Mouse (Mus musculus): ENCODE measurements around the gene Mag.
"Not testable (repeated sequence)": the region's sequence is repeated elsewhere in the genome, so short reads cannot be mapped to it uniquely, and the experiment has no call there.

The Mag gene

GRCm38 (mm10) chr7:30914732-30915131 is at the start of gene Mag:
Mag (minus strand) TSS chr7:30914873.
- DNase-seq (ENCODE audit: low read depth, low spot score) = no peak

GRCm38 (mm10) chr7:30964366-30964765 is 49.7 kb upstream of the Mag start:
- DNase-seq (ENCODE audit: low read depth, low spot score) = no peak

- no peak for DNase-seq (ENCODE audit: low read depth, low spot score)
Measured at GRCm38 (mm10) chr7:30962862-30963261, 48.2 kb upstream of the Mag start.

- DNase-seq (ENCODE audit: low read depth, low spot score) = no peak
Measured at GRCm38 (mm10) chr7:30959786-30960349, 45.2 kb upstream of the Mag start.

GRCm38 (mm10) chr7:30958866-30959487 is 44.3 kb upstream of the Mag start:
- DNase-seq (ENCODE audit: low read depth, low spot score) = no peak

- DNase-seq (ENCODE audit: low read depth, low spot score) = no peak
Measured at GRCm38 (mm10) chr7:30958109-30958865, 43.6 kb upstream of the Mag start.

- peak; percentile 89 for DNase-seq (ENCODE audit: low read depth, low spot score)
Measured at GRCm38 (mm10) chr7:30957367-30957783, 42.7 kb upstream of the Mag start.

GRCm38 (mm10) chr7:30956756-30957366 is 42.2 kb upstream of the Mag start, which contains the start of gene Usf2:
Usf2 (minus strand) TSS chr7:30956803.
- DNase-seq (ENCODE audit: low read depth, low spot score) = peak; percentile 84

- no peak for DNase-seq (ENCODE audit: low read depth, low spot score)
Measured at GRCm38 (mm10) chr7:30956357-30956751, 41.7 kb upstream of the Mag start.

GRCm38 (mm10) chr7:30955584-30956356 is 41.1 kb upstream of the Mag start:
- DNase-seq (ENCODE audit: low read depth, low spot score) = peak; percentile 91

- no peak for DNase-seq (ENCODE audit: low read depth, low spot score)
Measured at GRCm38 (mm10) chr7:30954971-30955520, 40.4 kb upstream of the Mag start.

- DNase-seq (ENCODE audit: low read depth, low spot score) = no peak
Measured at GRCm38 (mm10) chr7:30954036-30954435, 39.4 kb upstream of the Mag start.

- DNase-seq (ENCODE audit: low read depth, low spot score) = no peak
Measured at GRCm38 (mm10) chr7:30953459-30953858, 38.8 kb upstream of the Mag start.

- DNase-seq (ENCODE audit: low read depth, low spot score) = no peak
Measured at GRCm38 (mm10) chr7:30952441-30953265, 38.0 kb upstream of the Mag start.

- DNase-seq (ENCODE audit: low read depth, low spot score) = not testable (repeated sequence)
Measured at GRCm38 (mm10) chr7:30949902-30950301, 35.2 kb upstream of the Mag start.

GRCm38 (mm10) chr7:30945876-30946275 is 31.2 kb upstream of the Mag start:
- DNase-seq (ENCODE audit: low read depth, low spot score) = no peak

GRCm38 (mm10) chr7:30945466-30945865 is 30.8 kb upstream of the Mag start:
- not testable (repeated sequence) for DNase-seq (ENCODE audit: low read depth, low spot score)

GRCm38 (mm10) chr7:30944706-30945105 is 30.0 kb upstream of the Mag start:
- DNase-seq (ENCODE audit: low read depth, low spot score) = not testable (repeated sequence)

GRCm38 (mm10) chr7:30943909-30944635 is 29.4 kb upstream of the Mag start, which contains the start of gene Hamp:
Hamp (minus strand) TSS chr7:30944032.
- DNase-seq (ENCODE audit: low read depth, low spot score) = no peak

GRCm38 (mm10) chr7:30942365-30942764 is 27.7 kb upstream of the Mag start:
- DNase-seq (ENCODE audit: low read depth, low spot score) = not testable (repeated sequence)
